Mouse (Mus musculus) kidney, postnatal 0 days (tissue): ENCODE results near the gene Crp. TPM values are rescaled to one million over a fixed set of nuclear protein-coding genes. Genes with fewer than 3 reads are reported as not detected.

ENCODE experiments used
- ATAC-seq: fragments of 200-750 bp; cut with Nextera tagmentation; replicated peaks from 2 replicates; pipeline ENCODE4 v1.8.0; 2017; ENCODE audit warnings: low read depth, moderate number of reproducible peaks, moderate TSS enrichment, moderate library complexity; ENCODE audit not compliant: low FRiP score
- DNase-seq: peaks from one replicate; pipeline ENCODE4 v3.0.0-alpha.2; 2016; ENCODE audit warnings: low spot score
- H3K27ac ChIP-seq: fragments of 300-500 bp; sonication (generic); 2 replicates; pipeline ENCODE4 v1.5.1; 2014; ENCODE audit warnings: mild to moderate bottlenecking
- H3K27me3 ChIP-seq: fragments of 300-500 bp; sonication (generic); 2 replicates; pipeline ENCODE4 v1.6.1; 2014; ENCODE audit warnings: low read length, mixed read lengths; ENCODE audit not compliant: insufficient read depth
- H3K36me3 ChIP-seq: fragments of 300-500 bp; sonication (generic); 2 replicates; pipeline ENCODE4 v1.6.1; 2014; ENCODE audit warnings: low read length, mixed read lengths; ENCODE audit not compliant: insufficient read depth
- H3K4me1 ChIP-seq: fragments of 300-500 bp; sonication (generic); replicated peaks from 2 replicates; pipeline ENCODE4 v1.6.1; 2014; ENCODE audit warnings: antibody characterized with exemption, low read length, mixed read lengths; ENCODE audit not compliant: insufficient read depth
- H3K4me2 ChIP-seq: fragments of 300-500 bp; sonication (generic); 2 replicates; pipeline ENCODE4 v1.6.1; 2014; ENCODE audit warnings: mild to moderate bottlenecking, low read length, moderate library complexity, mixed read lengths
- H3K4me3 ChIP-seq: fragments of 300-500 bp; sonication (generic); replicated peaks from 2 replicates; pipeline ENCODE4 v1.5.1; 2014; ENCODE audit warnings: low read depth, low read length
- H3K9ac ChIP-seq: fragments of 300-500 bp; sonication (generic); 2 replicates; pipeline ENCODE4 v1.6.1; 2014; ENCODE audit warnings: low read depth, low read length
- H3K9me3 ChIP-seq: fragments of 300-500 bp; sonication (generic); replicated peaks from 2 replicates; pipeline ENCODE4 v1.6.1; 2016; ENCODE audit warnings: low read length, inconsistent platforms, mixed read lengths
- CTCF ChIP-seq: IDR thresholded peaks from 2 replicates; pipeline ENCODE4 v1.5.1; 2016; ENCODE audit warnings: antibody characterized with exemption, low read depth, mild to moderate bottlenecking, moderate library complexity
- WGBS: fragments of 180-500 bp; shearing (Covaris S2); extraction: QIAGEN DNeasy Blood & Tissue Kit; methylation state at CpG from one replicate; pipeline ENCODE4 v1.1.7; 2014; 5-methylcytosine and 5-hydroxymethylcytosine counted together
- polyA plus RNA-seq: library from polyadenylated mRNA; unstranded; fragments of >200 nt; fragmentation: Nextera tagmentation; extraction: Ambion mirVana; gene quantifications from 2 replicates; pipeline ENCODE4 v1.2.1, GENCODE M21; 2015

Crp gene
- polyA plus RNA-seq, 1 experiment from 2014 or later: not detected

- Histone ChIP-seq H3K27me3 (no peaks in the 10 kb centered on the region), H3K4me3 (no peak overlapping the region), H3K9me3 (no peaks in the 10 kb centered on the region), H3K9ac (no peak overlapping the region), H3K4me2 (no peak overlapping the region), H3K4me1 (no peaks in the 10 kb centered on the region; the same call in 1 of the 2 replicates), H3K27ac (no peak overlapping the region), H3K36me3 (no peaks in the 10 kb centered on the region)
- 63% methylated on average over 4 of the region's 4 CpGs for WGBS
- no peak for ATAC-seq
- no peak for DNase-seq
- no peak for TF ChIP-seq CTCF
These were observed 8.4 kb downstream of the Crp start for GRCm38 (mm10) chr1:172706243-172706642.

GRCm38 (mm10) chr1:172709788-172710350 lies 12.0 kb downstream of the Crp start:
- no peaks in the 10 kb centered on the region; the same call in 1 of the 2 replicates for H3K4me1 ChIP-seq
- TF ChIP-seq CTCF: no peak
- no peak overlapping the region for H3K4me3 ChIP-seq
- no peak for ATAC-seq
- DNase-seq: no peak
- no peaks in the 10 kb centered on the region for H3K27me3 ChIP-seq
- no peak overlapping the region for H3K27ac ChIP-seq
- H3K9me3 ChIP-seq: no peaks in the 10 kb centered on the region
- H3K4me2 ChIP-seq: no peak overlapping the region
- H3K9ac ChIP-seq: no peak overlapping the region
- H3K36me3 ChIP-seq: no peaks in the 10 kb centered on the region
- 92% methylated on average over 3 of the region's 3 CpGs for WGBS

GRCm38 (mm10) chr1:172711396-172711795 lies 13.5 kb downstream of the Crp start:
- Histone ChIP-seq H3K36me3 (no peaks in the 10 kb centered on the region), H3K4me2 (no peak overlapping the region), H3K4me1 (no peaks in the 10 kb centered on the region), H3K9ac (no peak overlapping the region), H3K27me3 (no peaks in the 10 kb centered on the region), H3K9me3 (no peaks in the 10 kb centered on the region), H3K27ac (peak overlapping the region; percentile 28; the same call in 1 of the 2 replicates), H3K4me3 (no peak overlapping the region)
- no peak for ATAC-seq
- DNase-seq: peak; percentile 24
- TF ChIP-seq CTCF: no peak
- WGBS: 32% methylated on average over 2 of the region's 2 CpGs

- WGBS: 58% methylated on average over 4 of the region's 4 CpGs
- ATAC-seq (no peak), DNase-seq (no peak)
- Histone ChIP-seq H3K9me3 (no peaks in the 10 kb centered on the region), H3K36me3 (no peaks in the 10 kb centered on the region), H3K27me3 (no peaks in the 10 kb centered on the region), H3K4me2 (no peak overlapping the region), H3K4me1 (no peaks in the 10 kb centered on the region), H3K27ac (peak overlapping the region; percentile 28; the same call in 1 of the 2 replicates), H3K9ac (no peak overlapping the region), H3K4me3 (no peak overlapping the region)
- TF ChIP-seq CTCF: no peak
These were observed 14.1 kb downstream of the Crp start for GRCm38 (mm10) chr1:172711962-172712361.

GRCm38 (mm10) chr1:172751241-172751640 lies 53.4 kb downstream of the Crp start:
- no peak for ATAC-seq
- WGBS: 60% methylated on average over 3 of the region's 3 CpGs

GRCm38 (mm10) chr1:172755151-172755550 lies 57.3 kb downstream of the Crp start:
- 77% methylated on average over 7 of the region's 7 CpGs for WGBS
- ATAC-seq (no peak), DNase-seq (no peak)
- Histone ChIP-seq H3K9ac (no peak overlapping the region), H3K9me3 (no peaks in the 10 kb centered on the region), H3K4me2 (no peak overlapping the region), H3K4me3 (no peak overlapping the region), H3K4me1 (no peaks in the 10 kb centered on the region), H3K36me3 (no peaks in the 10 kb centered on the region), H3K27ac (no peak overlapping the region), H3K27me3 (no peaks in the 10 kb centered on the region)
- no peak for TF ChIP-seq CTCF

More at GRCm38 (mm10) chr1:172751241-172751640, 53.4 kb downstream of the Crp start:
- no peak overlapping the region for H3K4me3 ChIP-seq
- no peak for DNase-seq
- no peak overlapping the region for H3K4me2 ChIP-seq
- H3K27ac ChIP-seq: no peak overlapping the region
- H3K9me3 ChIP-seq: no peaks in the 10 kb centered on the region
- no peak for TF ChIP-seq CTCF
- H3K36me3 ChIP-seq: no peaks in the 10 kb centered on the region
- H3K27me3 ChIP-seq: no peaks in the 10 kb centered on the region
- no peaks in the 10 kb centered on the region for H3K4me1 ChIP-seq
- no peak overlapping the region for H3K9ac ChIP-seq

- 92% methylated on average over 1 of the region's 1 CpGs for WGBS
- Histone ChIP-seq H3K4me2 (no peak overlapping the region), H3K4me3 (no peak overlapping the region), H3K27me3 (no peaks in the 10 kb centered on the region), H3K36me3 (no peaks in the 10 kb centered on the region), H3K27ac (no peak overlapping the region), H3K4me1 (no peaks in the 10 kb centered on the region), H3K9ac (no peak overlapping the region), H3K9me3 (no peaks in the 10 kb centered on the region)
- TF ChIP-seq CTCF: no peak
- DNase-seq (no peak), ATAC-seq (no peak)
These were observed 61.7 kb downstream of the Crp start for GRCm38 (mm10) chr1:172759525-172759924.
